Mouse (Mus musculus) natural killer cell, adult 2 months (primary cell): ENCODE data around the gene Gm7682.
"Not testable (repeated sequence)": the region's sequence is repeated elsewhere in the genome, so short reads cannot be mapped to it uniquely, and the experiment has no call there.

Experiments used
- DNase-seq, 2 experiments: peaks; one replicate each; pipeline ENCODE4 v3.0.0; 2022; ENCODE audit warnings: low spot score in 2 of 2

Gene Gm7682

DNA sequence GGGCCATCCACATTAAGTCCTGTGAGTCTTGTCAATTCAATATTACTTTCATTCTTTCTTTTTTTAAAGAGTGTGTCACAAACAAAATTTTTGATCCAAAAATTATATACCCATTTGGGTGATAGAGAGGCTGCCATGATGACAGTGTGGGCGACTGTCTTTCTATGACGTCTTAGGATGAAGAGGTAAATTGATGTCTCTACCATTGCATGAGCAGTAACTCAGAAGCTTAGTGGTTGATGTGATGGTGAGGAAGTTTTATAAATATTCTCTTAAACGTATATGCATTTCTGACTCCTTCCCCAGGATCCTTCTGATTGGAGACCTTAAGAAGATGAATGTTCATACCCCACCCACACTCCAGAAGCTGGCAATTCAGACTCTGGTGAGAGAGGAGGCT, at the start of gene Gm7682:
Gene Gm7682 (plus strand): TSS at position 301 of the 400 bp plus-strand sequence.
- DNase-seq, result not testable (repeated sequence)
